Mouse (Mus musculus): ENCODE results near the gene Aup1.

The Aup1 gene

GRCm38 (mm10) chr6:83054074-83054851 is at the start of gene Aup1:
TSS of gene Aup1 (plus strand) at chr6:83054521.
- peak; percentile 99 for DNase-seq (ENCODE audit: low spot score)

- DNase-seq (ENCODE audit: low spot score): no peak
Measured at GRCm38 (mm10) chr6:83004872-83005271, 49.4 kb upstream of the Aup1 start.

- no peak for DNase-seq (ENCODE audit: low spot score)
Measured at GRCm38 (mm10) chr6:83005444-83006011, 48.8 kb upstream of the Aup1 start.

- DNase-seq (ENCODE audit: low spot score): no peak
Measured at GRCm38 (mm10) chr6:83006114-83006513, 48.2 kb upstream of the Aup1 start.

- no peak for DNase-seq (ENCODE audit: low spot score)
Measured at GRCm38 (mm10) chr6:83008659-83009058, 45.7 kb upstream of the Aup1 start.

- no peak for DNase-seq (ENCODE audit: low spot score)
Measured at GRCm38 (mm10) chr6:83010010-83010409, 44.3 kb upstream of the Aup1 start.

- DNase-seq (ENCODE audit: low spot score): no peak
Measured at GRCm38 (mm10) chr6:83011255-83011654, 43.1 kb upstream of the Aup1 start.

- DNase-seq (ENCODE audit: low spot score): no peak
Measured at GRCm38 (mm10) chr6:83011756-83012155, 42.6 kb upstream of the Aup1 start.

GRCm38 (mm10) chr6:83013444-83013843 is 40.9 kb upstream of the Aup1 start:
- DNase-seq (ENCODE audit: low spot score): peak; percentile 48

- no peak for DNase-seq (ENCODE audit: low spot score)
Measured at GRCm38 (mm10) chr6:83014482-83015466, 39.5 kb upstream of the Aup1 start.

- DNase-seq (ENCODE audit: low spot score): no peak
Measured at GRCm38 (mm10) chr6:83015749-83016148, 38.6 kb upstream of the Aup1 start.

GRCm38 (mm10) chr6:83017190-83017589 is 37.1 kb upstream of the Aup1 start:
- DNase-seq (ENCODE audit: low spot score): no peak

- DNase-seq (ENCODE audit: low spot score): no peak
Measured at GRCm38 (mm10) chr6:83019044-83019443, 35.3 kb upstream of the Aup1 start.

GRCm38 (mm10) chr6:83020121-83020520 is 34.2 kb upstream of the Aup1 start:
- no peak for DNase-seq (ENCODE audit: low spot score)

GRCm38 (mm10) chr6:83020836-83021593 is 33.3 kb upstream of the Aup1 start:
- no peak for DNase-seq (ENCODE audit: low spot score)

- no peak for DNase-seq (ENCODE audit: low spot score)
Measured at GRCm38 (mm10) chr6:83023008-83023407, 31.3 kb upstream of the Aup1 start.

- no peak for DNase-seq (ENCODE audit: low spot score)
Measured at GRCm38 (mm10) chr6:83023786-83024185, 30.5 kb upstream of the Aup1 start.

- DNase-seq (ENCODE audit: low spot score): no peak
Measured at GRCm38 (mm10) chr6:83024421-83024820, 29.9 kb upstream of the Aup1 start.

- no peak for DNase-seq (ENCODE audit: low spot score)
Measured at GRCm38 (mm10) chr6:83025221-83025620, 29.1 kb upstream of the Aup1 start.

GRCm38 (mm10) chr6:83027293-83027692 is 27.0 kb upstream of the Aup1 start:
- DNase-seq (ENCODE audit: low spot score): no peak

GRCm38 (mm10) chr6:83027706-83028105 is 26.6 kb upstream of the Aup1 start:
- no peak for DNase-seq (ENCODE audit: low spot score)

- no peak for DNase-seq (ENCODE audit: low spot score)
Measured at GRCm38 (mm10) chr6:83029777-83030176, 24.5 kb upstream of the Aup1 start.

All from retina, embryonic 14.5 days (tissue).